ENCODE assay signal across 13 mouse cellular contexts in the genomic region with DNA sequence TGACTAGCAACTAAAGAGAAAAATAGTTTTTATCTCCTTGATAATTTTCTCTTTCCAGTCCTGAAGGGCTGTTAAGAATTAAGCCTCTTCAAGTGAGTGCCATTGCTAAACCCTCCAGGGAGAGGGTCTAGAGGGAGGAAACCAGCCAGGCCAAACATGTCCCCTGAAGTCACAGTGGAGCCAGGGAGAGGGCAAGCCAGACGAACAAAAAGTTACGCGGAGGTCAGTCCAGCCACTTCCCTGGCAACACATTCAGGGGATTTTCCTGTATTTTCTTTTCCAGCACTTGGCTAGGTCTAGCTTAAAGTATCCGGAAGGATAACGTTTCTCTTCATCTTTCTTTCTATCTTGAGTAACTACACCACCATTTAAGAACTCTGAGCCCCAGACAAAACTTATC. TPM values are rescaled to one million over a fixed set of nuclear protein-coding genes. Genes with fewer than 3 reads are reported as not detected.
DNase-seq lines count a peak whose midpoint lies in the region; ATAC-seq lines count a peak whose summit lies in the region.
"Had no signal": no experiment of that assay in that cellular context is flagged by ENCODE, and none has a peak within 500 bp of the region (broad histone marks: within the 10 kb centered on the region; RNA-seq: fewer than 3 reads in every experiment).

No protein-coding gene starts in this region.

- ATAC-seq in embryonic facial prominence, embryonic 13.5 days (ENCODE audit: insufficient number of reproducible peaks, insufficient read depth, low FRiP score, low TSS enrichment, low read depth): no peak
- ATAC-seq in heart, embryonic 11.5 days (replicated peaks; ENCODE audit: insufficient number of reproducible peaks, low FRiP score, low TSS enrichment): no peak

- no peaks in the 10 kb centered on the region for H3K9me3 ChIP-seq in embryonic facial prominence, embryonic 13.5 days
- H3K9me3 ChIP-seq in heart, embryonic 11.5 days (replicated peaks; ENCODE audit: control insufficient read depth, low read length): no peaks in the 10 kb centered on the region
- H3K9me3 ChIP-seq: liver, embryonic 15.5 days had no signal

- H3K4me1 ChIP-seq in embryonic facial prominence, embryonic 13.5 days: peaks cover 18% of the 10 kb centered on the region
- H3K4me1 ChIP-seq in heart, embryonic 11.5 days (ENCODE audit: control insufficient read depth, insufficient read depth, low read length): no peaks in the 10 kb centered on the region
- H3K4me1 ChIP-seq: liver, embryonic 15.5 days had no signal

- no peak overlapping the region for H3K4me2 ChIP-seq in embryonic facial prominence, embryonic 13.5 days
- H3K4me2 ChIP-seq in heart, embryonic 11.5 days: no peak overlapping the region
- H3K4me2 ChIP-seq: liver, embryonic 15.5 days had no signal

- peak; percentile 6 for DNase-seq in kidney, postnatal 14 days
- no peak for DNase-seq in kidney, adult 18-20 months
- peak; percentile 11 for DNase-seq in lung, postnatal 14 days
- no peak for DNase-seq in thymus, postnatal 36 days
- no peak for DNase-seq in layer of hippocampus, adult 11-12 months (ENCODE audit: low spot score)
- DNase-seq: cerebellum, adult 11 months; kidney, postnatal 25 days; layer of hippocampus, postnatal 36 days; left cerebral cortex, postnatal 4 days; thymus, adult 18-20 months had no signal

- WGBS in embryonic facial prominence, embryonic 13.5 days: 23% methylated on average over 5 of the region's 5 CpGs
- 38% methylated on average over 5 of the region's 5 CpGs for WGBS in heart, embryonic 11.5 days (ENCODE audit: insufficient replicate concordance)

- H3K4me3 ChIP-seq in embryonic facial prominence, embryonic 13.5 days: no peak overlapping the region
- H3K4me3 ChIP-seq in heart, embryonic 11.5 days (ENCODE audit: low read depth, low read length): no peak overlapping the region
- H3K4me3 ChIP-seq: liver, embryonic 15.5 days had no signal

- no peaks in the 10 kb centered on the region for H3K27me3 ChIP-seq in embryonic facial prominence, embryonic 13.5 days
- H3K27me3 ChIP-seq in heart, embryonic 11.5 days (ENCODE audit: control insufficient read depth, insufficient read depth, low read length): no peaks in the 10 kb centered on the region
- H3K27me3 ChIP-seq: liver, embryonic 15.5 days had no signal

- peak overlapping the region; percentile 28; the same call in 1 of the 2 replicates for H3K27ac ChIP-seq in embryonic facial prominence, embryonic 13.5 days
- peak overlapping the region; percentile 38 for H3K27ac ChIP-seq in heart, embryonic 11.5 days (ENCODE audit: low read depth, low read length)
- H3K27ac ChIP-seq: liver, embryonic 15.5 days had no signal

- H3K9ac ChIP-seq in embryonic facial prominence, embryonic 13.5 days: no peak overlapping the region
- no peak overlapping the region for H3K9ac ChIP-seq in heart, embryonic 11.5 days (ENCODE audit: low read depth, low read length)
- H3K9ac ChIP-seq: liver, embryonic 15.5 days had no signal

- H3K36me3 ChIP-seq in embryonic facial prominence, embryonic 13.5 days: no peaks in the 10 kb centered on the region
- H3K36me3 ChIP-seq in heart, embryonic 11.5 days (ENCODE audit: control insufficient read depth, insufficient read depth, low read length): no peaks in the 10 kb centered on the region
- H3K36me3 ChIP-seq: liver, embryonic 15.5 days had no signal

RNA-seq across cellular contexts. Expression of gene Synpo2, which starts 8.4 kb away (rescaled TPM):
- polyA plus RNA-seq in embryonic facial prominence, embryonic 13.5 days (2015; fragmentation: Nextera tagmentation; extraction: Ambion mirVana): 5.6 and 7.2 TPM in 2 replicates
- 21.8 and 25.6 TPM in 2 replicates for polyA plus RNA-seq in heart, embryonic 11.5 days (2014; fragmentation: Nextera tagmentation; extraction: Ambion mirVana)

RNA-seq across cellular contexts. Expression of gene Sec24d, which starts 22.9 kb away (rescaled TPM):
- polyA plus RNA-seq in embryonic facial prominence, embryonic 13.5 days (2015; fragmentation: Nextera tagmentation; extraction: Ambion mirVana): 75.1 and 81.7 TPM in 2 replicates
- 66.1 and 73.4 TPM in 2 replicates for polyA plus RNA-seq in heart, embryonic 11.5 days (2014; fragmentation: Nextera tagmentation; extraction: Ambion mirVana)

Comparison
In these comparisons a context has a peak if more than half of its experiments do, and no peak if none do; other contexts are left out.
1. DNase-seq: peak in kidney, postnatal 14 days (single experiment) and lung, postnatal 14 days (single experiment); none in kidney, adult 18-20 months (single experiment), thymus, postnatal 36 days (0 of 2) and layer of hippocampus, adult 11-12 months (single experiment).